Mouse (Mus musculus): ENCODE data around the gene Lin28a. TPM values are rescaled to one million over a fixed set of nuclear protein-coding genes. Genes with fewer than 3 reads are reported as not detected.

The Lin28a gene
- not detected in 4 replicates for total RNA-seq (2023; ENCODE audit: inconsistent age)

GRCm38 (mm10) chr4:134018779-134019145, at the start of gene Lin28a:
TSS of gene Lin28a (minus strand) at chr4:134018841.

GRCm38 (mm10) chr4:134060135-134060865, 41.7 kb upstream of the Lin28a start, which contains the start of gene Crybg2:
TSS of gene Crybg2 (plus strand) at chr4:134060815.

GRCm38 (mm10) chr4:134053538-134053937, 34.9 kb upstream of the Lin28a start, which contains the start of gene Zfp683:
TSS of gene Zfp683 (plus strand) at chr4:134053838.

GRCm38 (mm10) chr4:134000466-134001438, 17.9 kb downstream of the Lin28a start, which contains the start of gene Dhdds:
TSS of gene Dhdds (minus strand) at chr4:134000918.

GRCm38 (mm10) chr4:133968150-133968921, 50.3 kb downstream of the Lin28a start, which contains the start of gene Hmgn2:
TSS of gene Hmgn2 (minus strand) at chr4:133968650.

Other genes starting within 250 kb of the Lin28a start
- 74.4 to 85.0 TPM (median 84.4 TPM) in 4 replicates for gene Rps6ka1, start 131.0 kb downstream of the Lin28a start, total RNA-seq (2023; ENCODE audit: inconsistent age)
- 309 to 333 TPM (median 320 TPM) in 4 replicates for gene Hmgn2, start 50.2 kb downstream of the Lin28a start, total RNA-seq (2023; ENCODE audit: inconsistent age)
- gene Dhdds, start 17.9 kb downstream of the Lin28a start, total RNA-seq (2023; ENCODE audit: inconsistent age), result 28.5 to 32.2 TPM (median 30.8 TPM) in 4 replicates
- gene Zfp683, start 35.0 kb upstream of the Lin28a start, total RNA-seq (2023; ENCODE audit: inconsistent age), result not detected in 4 replicates
- 6.7 to 12.6 TPM (median 7.7 TPM) in 4 replicates for gene Crybg2, start 42.0 kb upstream of the Lin28a start, total RNA-seq (2023; ENCODE audit: inconsistent age)
- 1,625 to 1,767 TPM (median 1,711 TPM) in 4 replicates for gene Cd52, start 76.2 kb upstream of the Lin28a start, total RNA-seq (2023; ENCODE audit: inconsistent age)
- 35.8 to 45.0 TPM (median 39.9 TPM) in 4 replicates for gene Ubxn11, start 83.7 kb upstream of the Lin28a start, total RNA-seq (2023; ENCODE audit: inconsistent age)
- 636 to 680 TPM (median 661 TPM) in 4 replicates for gene Sh3bgrl3, start 109.9 kb upstream of the Lin28a start, total RNA-seq (2023; ENCODE audit: inconsistent age)
- gene Cep85, start 168.3 kb upstream of the Lin28a start, total RNA-seq (2023; ENCODE audit: inconsistent age), result 13.8 to 21.8 TPM (median 16.7 TPM) in 4 replicates
- gene Gm7534, start 184.2 kb upstream of the Lin28a start, total RNA-seq (2023; ENCODE audit: inconsistent age), result not detected in 4 replicates
- gene Catsper4, start 208.5 kb upstream of the Lin28a start, total RNA-seq (2023; ENCODE audit: inconsistent age), result not detected in 4 replicates
- gene Cnksr1, start 219.6 kb upstream of the Lin28a start, total RNA-seq (2023; ENCODE audit: inconsistent age), result 0.39 to 0.55 TPM in 2 of 4 replicates, not detected in the others
- gene E130218I03Rik, start 224.8 kb upstream of the Lin28a start, total RNA-seq (2023; ENCODE audit: inconsistent age), result not detected in 4 replicates
- 22.7 to 29.6 TPM (median 23.6 TPM) in 4 replicates for gene Zfp593, start 226.8 kb upstream of the Lin28a start, total RNA-seq (2023; ENCODE audit: inconsistent age)
- gene Gm30191, start 228.1 kb upstream of the Lin28a start, total RNA-seq (2023; ENCODE audit: inconsistent age), result not detected in 4 replicates
- not detected in 4 replicates for gene Grrp1, start 235.3 kb upstream of the Lin28a start, total RNA-seq (2023; ENCODE audit: inconsistent age)

Measured in B cell, adult (primary cell).